Mouse (Mus musculus): Measurements from ENCODE around the gene Zfp85. TPM values are rescaled to one million over a fixed set of nuclear protein-coding genes. Genes with fewer than 3 reads are reported as not detected.
A peak's percentile ranks its signal among the peaks of the same experiment; 100 is the strongest.
"Not testable (repeated sequence)": the region's sequence is repeated elsewhere in the genome, so short reads cannot be mapped to it uniquely, and the experiment has no call there.

Zfp85 gene
- polyA plus RNA-seq, 1 experiment from 2014 or later: 4.7 TPM

DNA sequence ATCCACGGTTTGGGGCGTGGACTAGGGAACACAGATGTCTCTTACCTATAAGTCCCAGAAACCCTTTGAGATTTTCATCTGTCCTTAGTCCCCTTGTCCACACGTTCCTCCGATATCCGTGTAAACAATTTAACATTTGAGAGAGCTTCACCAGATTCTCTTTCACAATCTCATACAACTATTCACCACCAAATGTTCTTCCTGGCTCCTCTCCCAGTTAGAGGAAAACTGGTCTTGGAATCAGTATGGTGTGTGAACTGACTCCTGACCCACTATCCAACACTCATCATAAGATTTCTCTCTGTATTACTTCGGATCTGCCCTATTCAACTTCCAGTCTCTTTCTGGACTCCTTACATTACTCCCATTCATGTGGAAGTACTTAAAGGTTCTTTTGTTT, 733 bp upstream of the Zfp85 start:
- no peak for ATAC-seq (ENCODE audit: insufficient number of reproducible peaks, insufficient read depth, low FRiP score, low read depth)
- Histone ChIP-seq H3K27me3 (ENCODE audit: control insufficient read depth, insufficient read depth, low read length) (no peaks in the 10 kb centered on the region), H3K4me1 (ENCODE audit: control insufficient read depth, insufficient read depth, low read length) (no peaks in the 10 kb centered on the region), H3K36me3 (ENCODE audit: control insufficient read depth, insufficient read depth, low read length) (no peaks in the 10 kb centered on the region; the same call in 1 of the 2 replicates), H3K4me2 (replicated peaks; ENCODE audit: low read depth, low read length) (peak overlapping the region; percentile 32; the same call in 1 of the 2 replicates), H3K4me3 (ENCODE audit: low read depth, low read length) (no peak overlapping the region), H3K9ac (replicated peaks; ENCODE audit: low read depth, low read length) (no peak overlapping the region), H3K9me3 (ENCODE audit: control insufficient read depth, low read depth, low read length) (no peaks in the 10 kb centered on the region), H3K27ac (ENCODE audit: low read length) (no peak overlapping the region)
- WGBS: 78% methylated on average over 6 of the region's 6 CpGs

- H3K27ac ChIP-seq (ENCODE audit: low read length): no peak overlapping the region
- H3K27me3 ChIP-seq (ENCODE audit: control insufficient read depth, insufficient read depth, low read length): no peaks in the 10 kb centered on the region
- H3K9ac ChIP-seq (replicated peaks; ENCODE audit: low read depth, low read length): no peak overlapping the region
- H3K36me3 ChIP-seq (ENCODE audit: control insufficient read depth, insufficient read depth, low read length): peaks cover 6% of the 10 kb centered on the region; the same call in 1 of the 2 replicates
- no peak overlapping the region for H3K4me3 ChIP-seq (ENCODE audit: low read depth, low read length)
- no peaks in the 10 kb centered on the region for H3K4me1 ChIP-seq (ENCODE audit: control insufficient read depth, insufficient read depth, low read length)
- ATAC-seq (ENCODE audit: insufficient number of reproducible peaks, insufficient read depth, low FRiP score, low read depth): no peak
- 91% methylated on average over 9 of the region's 9 CpGs for WGBS
- no peak overlapping the region for H3K4me2 ChIP-seq (replicated peaks; ENCODE audit: low read depth, low read length)
- H3K9me3 ChIP-seq (ENCODE audit: control insufficient read depth, low read depth, low read length): no peaks in the 10 kb centered on the region
These were observed 11.1 kb downstream of the Zfp85 start for GRCm38 (mm10) chr13:67743896-67744295.

DNA sequence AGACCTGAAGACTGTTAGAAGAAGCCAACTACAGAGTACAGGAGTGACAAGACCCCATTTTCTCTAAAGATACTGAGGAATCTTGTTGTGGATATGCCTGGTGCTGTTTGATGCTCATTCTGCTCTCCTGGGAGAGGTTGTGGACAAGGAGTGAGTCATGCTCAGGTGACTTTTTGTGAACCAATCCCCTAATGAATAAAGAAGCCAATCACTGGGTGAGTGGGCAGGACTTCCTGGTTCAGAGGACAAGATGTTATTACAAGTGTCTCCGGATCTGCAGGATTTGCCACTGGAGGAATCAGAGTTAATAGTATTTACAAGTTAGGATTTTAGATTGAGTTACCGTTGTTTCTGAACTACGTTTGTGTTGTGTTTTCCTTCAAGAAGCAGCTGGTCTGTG, 12.1 kb downstream of the Zfp85 start:
- Histone ChIP-seq H3K4me3 (ENCODE audit: low read depth, low read length) (no peak overlapping the region), H3K9ac (replicated peaks; ENCODE audit: low read depth, low read length) (no peak overlapping the region), H3K36me3 (ENCODE audit: control insufficient read depth, insufficient read depth, low read length) (0 out of 2 replicates have a peak, but pooled peaks cover 1% of the 10 kb centered on the region), H3K27ac (ENCODE audit: low read length) (no peak overlapping the region), H3K9me3 (ENCODE audit: control insufficient read depth, low read depth, low read length) (no peaks in the 10 kb centered on the region), H3K4me2 (replicated peaks; ENCODE audit: low read depth, low read length) (no peak overlapping the region), H3K27me3 (ENCODE audit: control insufficient read depth, insufficient read depth, low read length) (no peaks in the 10 kb centered on the region), H3K4me1 (ENCODE audit: control insufficient read depth, insufficient read depth, low read length) (no peaks in the 10 kb centered on the region)
- no peak for ATAC-seq (ENCODE audit: insufficient number of reproducible peaks, insufficient read depth, low FRiP score, low read depth)
- WGBS: 87% methylated on average over 3 of the region's 3 CpGs

DNA sequence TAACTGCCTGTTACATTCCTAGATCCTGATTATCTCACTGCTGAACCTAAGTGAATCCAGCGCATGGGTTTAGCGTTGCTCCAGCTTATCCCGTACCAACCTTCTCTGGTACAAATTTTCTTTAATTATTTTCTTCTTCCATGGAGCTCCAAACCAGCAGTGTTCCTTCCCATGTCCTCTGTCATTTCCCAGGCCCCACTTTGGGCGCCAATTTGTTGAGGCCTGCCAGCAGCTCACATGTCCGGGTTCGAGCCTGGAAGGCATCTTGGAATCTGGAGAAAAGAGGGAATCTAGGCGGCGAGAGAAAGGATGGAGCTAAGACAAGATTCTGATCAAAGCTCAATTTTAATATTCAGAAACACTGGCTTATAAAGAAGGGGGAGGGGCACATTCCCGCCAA, 20.6 kb downstream of the Zfp85 start:
- not testable (repeated sequence) for H3K36me3 ChIP-seq (ENCODE audit: control insufficient read depth, insufficient read depth, low read length); H3K4me2 ChIP-seq (replicated peaks; ENCODE audit: low read depth, low read length); H3K4me3 ChIP-seq (ENCODE audit: low read depth, low read length); H3K9ac ChIP-seq (replicated peaks; ENCODE audit: low read depth, low read length); H3K4me1 ChIP-seq (ENCODE audit: control insufficient read depth, insufficient read depth, low read length); ATAC-seq (ENCODE audit: insufficient number of reproducible peaks, insufficient read depth, low FRiP score, low read depth); H3K27me3 ChIP-seq (ENCODE audit: control insufficient read depth, insufficient read depth, low read length); H3K27ac ChIP-seq (ENCODE audit: low read length)
- WGBS: 92% methylated on average over 9 of the region's 9 CpGs
- peaks cover 11% of the 10 kb centered on the region; the same call in 1 of the 2 replicates for H3K9me3 ChIP-seq (ENCODE audit: control insufficient read depth, low read depth, low read length)

DNA sequence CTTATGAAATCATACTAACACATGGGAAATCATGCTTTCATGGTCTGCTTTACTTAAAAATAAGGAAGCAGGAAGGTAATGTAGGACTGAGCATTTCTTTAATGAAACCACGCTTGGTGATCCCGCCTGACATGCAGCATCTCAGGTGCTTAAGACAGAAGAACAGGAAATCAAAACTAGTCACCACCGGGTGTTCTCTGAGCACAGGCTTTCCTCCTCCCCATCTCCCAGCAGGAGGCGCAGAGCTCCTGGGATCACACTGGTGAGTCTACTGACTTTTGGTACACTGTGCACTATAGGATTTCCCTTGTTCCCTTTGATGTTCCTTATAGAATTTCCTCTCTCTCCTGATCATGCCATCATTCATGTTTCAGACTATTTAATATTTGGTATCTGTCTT, 25.6 kb downstream of the Zfp85 start:
- not testable (repeated sequence) for H3K4me1 ChIP-seq (ENCODE audit: control insufficient read depth, insufficient read depth, low read length); H3K27me3 ChIP-seq (ENCODE audit: control insufficient read depth, insufficient read depth, low read length); H3K9ac ChIP-seq (replicated peaks; ENCODE audit: low read depth, low read length); H3K36me3 ChIP-seq (ENCODE audit: control insufficient read depth, insufficient read depth, low read length); H3K27ac ChIP-seq (ENCODE audit: low read length)
- WGBS: 37% methylated on average over 4 of the region's 4 CpGs
- peak overlapping the region; percentile 52 for H3K4me3 ChIP-seq (ENCODE audit: low read depth, low read length)
- peak; percentile 83 for ATAC-seq (ENCODE audit: insufficient number of reproducible peaks, insufficient read depth, low FRiP score, low read depth)
- peaks cover 11% of the 10 kb centered on the region; the same call in 1 of the 2 replicates for H3K9me3 ChIP-seq (ENCODE audit: control insufficient read depth, low read depth, low read length)
- peak overlapping the region; percentile 47 for H3K4me2 ChIP-seq (replicated peaks; ENCODE audit: low read depth, low read length)

GRCm38 (mm10) chr13:67728641-67729318, 26.2 kb downstream of the Zfp85 start, which contains the start of gene Zfp65:
Gene Zfp65, minus strand, starts transcription at chr13:67729173.
- peak within 1 kb of the TSS; percentile 67; the same call in 1 of the 2 replicates for H3K9ac ChIP-seq (replicated peaks; ENCODE audit: low read depth, low read length)
- H3K4me2 ChIP-seq (replicated peaks; ENCODE audit: low read depth, low read length): peak within 1 kb of the TSS; percentile 47
- H3K4me3 ChIP-seq (ENCODE audit: low read depth, low read length): peak within 1 kb of the TSS; percentile 52
- H3K36me3 ChIP-seq (ENCODE audit: control insufficient read depth, insufficient read depth, low read length): no peaks in the 10 kb centered on the region
- H3K4me1 ChIP-seq (ENCODE audit: control insufficient read depth, insufficient read depth, low read length): no peaks in the 10 kb centered on the region
- peaks cover 4% of the 10 kb centered on the region; the same call in 1 of the 2 replicates for H3K9me3 ChIP-seq (ENCODE audit: control insufficient read depth, low read depth, low read length)
- WGBS: 3% methylated on average over 18 of the region's 21 CpGs
- H3K27ac ChIP-seq (ENCODE audit: low read length): peak within 1 kb of the TSS; percentile 55
- peak; percentile 85 for ATAC-seq (ENCODE audit: insufficient number of reproducible peaks, insufficient read depth, low FRiP score, low read depth)
- H3K27me3 ChIP-seq (ENCODE audit: control insufficient read depth, insufficient read depth, low read length): no peaks in the 10 kb centered on the region

DNA sequence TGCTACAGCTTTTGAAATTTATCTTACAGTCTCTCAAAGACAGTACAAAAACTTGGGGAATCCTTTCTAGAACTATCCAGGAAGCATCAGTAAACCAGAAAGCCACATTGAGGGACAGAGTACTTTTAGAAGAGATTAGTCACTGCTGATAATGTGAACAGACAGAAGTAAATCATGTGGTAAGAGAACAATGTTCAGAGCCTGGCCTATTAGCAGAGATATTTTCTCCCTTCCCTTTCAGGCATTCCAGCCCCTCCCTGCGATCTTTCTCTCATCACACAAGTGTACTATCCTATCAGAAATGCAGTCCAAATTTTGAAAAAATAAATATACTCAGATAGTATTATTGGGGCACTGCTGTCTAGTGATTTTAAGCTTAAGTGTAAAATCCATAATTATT, 26.9 kb downstream of the Zfp85 start:
- peak overlapping the region; percentile 47 for H3K4me2 ChIP-seq (replicated peaks; ENCODE audit: low read depth, low read length)
- ATAC-seq (ENCODE audit: insufficient number of reproducible peaks, insufficient read depth, low FRiP score, low read depth): no peak
- H3K4me1 ChIP-seq (ENCODE audit: control insufficient read depth, insufficient read depth, low read length): 0 out of 2 replicates have a peak, but pooled peaks cover 3% of the 10 kb centered on the region
- peak overlapping the region; percentile 67; the same call in 1 of the 2 replicates for H3K9ac ChIP-seq (replicated peaks; ENCODE audit: low read depth, low read length)
- H3K27ac ChIP-seq (ENCODE audit: low read length): no peak overlapping the region
- peak overlapping the region; percentile 52 for H3K4me3 ChIP-seq (ENCODE audit: low read depth, low read length)
- 67% methylated on average over 1 of the region's 1 CpGs for WGBS
- no peaks in the 10 kb centered on the region for H3K27me3 ChIP-seq (ENCODE audit: control insufficient read depth, insufficient read depth, low read length)
- no peaks in the 10 kb centered on the region for H3K36me3 ChIP-seq (ENCODE audit: control insufficient read depth, insufficient read depth, low read length)
- H3K9me3 ChIP-seq (ENCODE audit: control insufficient read depth, low read depth, low read length): no peaks in the 10 kb centered on the region

GRCm38 (mm10) chr13:67725331-67725730, 29.7 kb downstream of the Zfp85 start:
- not testable (repeated sequence) for ATAC-seq (ENCODE audit: insufficient number of reproducible peaks, insufficient read depth, low FRiP score, low read depth); H3K9me3 ChIP-seq (ENCODE audit: control insufficient read depth, low read depth, low read length); H3K36me3 ChIP-seq (ENCODE audit: control insufficient read depth, insufficient read depth, low read length); H3K9ac ChIP-seq (replicated peaks; ENCODE audit: low read depth, low read length); H3K27me3 ChIP-seq (ENCODE audit: control insufficient read depth, insufficient read depth, low read length); H3K27ac ChIP-seq (ENCODE audit: low read length); H3K4me2 ChIP-seq (replicated peaks; ENCODE audit: low read depth, low read length); H3K4me3 ChIP-seq (ENCODE audit: low read depth, low read length); H3K4me1 ChIP-seq (ENCODE audit: control insufficient read depth, insufficient read depth, low read length)
- 75% methylated on average over 2 of the region's 2 CpGs for WGBS

Data from stomach, embryonic 14.5 days (tissue).